Mouse (Mus musculus): ENCODE data around the gene Kansl1. TPM values are rescaled to one million over a fixed set of nuclear protein-coding genes. Genes with fewer than 3 reads are reported as not detected.

The Kansl1 gene
- polyA plus RNA-seq, 1 experiment from 2014 or later, result 34.2 TPM

DNA sequence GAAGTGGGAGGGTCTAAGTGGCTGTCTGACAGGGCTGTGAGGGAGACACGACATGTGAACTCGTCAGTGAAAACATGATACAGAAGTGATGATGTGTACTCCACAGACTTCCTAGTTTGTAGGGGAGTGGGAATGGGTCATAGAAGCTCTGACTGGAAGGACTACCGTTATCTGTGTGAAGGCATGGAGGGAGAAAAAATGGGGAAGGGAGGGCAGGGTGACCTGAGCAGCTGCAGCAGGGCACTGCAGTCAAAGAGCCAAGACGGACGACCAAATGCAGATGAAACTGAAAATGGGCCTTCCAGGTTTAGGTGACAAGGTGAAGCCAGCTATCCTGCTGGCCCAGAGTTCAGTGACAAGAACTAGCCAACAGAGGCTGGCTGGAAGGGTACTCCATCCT, 134.5 kb downstream of the Kansl1 start:
- Histone ChIP-seq H3K9ac (no peak overlapping the region), H3K27me3 (replicated peaks) (no peaks in the 10 kb centered on the region), H3K27ac (no peak overlapping the region), H3K4me3 (no peak overlapping the region), H3K9me3 (no peaks in the 10 kb centered on the region), H3K4me2 (replicated peaks) (no peak overlapping the region), H3K4me1 (no peaks in the 10 kb centered on the region), H3K36me3 (peaks cover 77% of the 10 kb centered on the region)
- 85% methylated on average over 5 of the region's 5 CpGs for WGBS
- no peak for ATAC-seq (ENCODE audit: low FRiP score, low read depth)

DNA sequence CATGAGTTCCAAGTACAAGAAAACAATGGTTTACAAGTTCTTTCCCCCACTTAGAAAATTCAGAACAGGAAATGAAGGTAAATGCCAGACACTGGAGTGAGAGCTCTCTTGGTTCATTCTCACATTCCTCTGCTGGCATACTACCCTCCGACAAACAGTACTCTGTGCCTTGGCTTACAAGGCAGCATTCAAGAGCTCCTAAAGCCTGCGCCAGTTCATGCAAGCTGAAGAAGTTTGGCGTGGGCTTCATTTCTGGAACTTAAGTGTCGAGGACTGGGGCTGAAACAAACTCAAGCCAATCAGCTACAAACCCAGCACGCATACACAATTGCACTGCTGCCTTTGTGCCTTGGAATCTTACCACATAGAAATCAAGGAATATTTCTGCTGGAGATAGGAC, 136.6 kb downstream of the Kansl1 start:
- Histone ChIP-seq H3K36me3 (peaks cover 68% of the 10 kb centered on the region), H3K4me3 (no peak overlapping the region), H3K4me2 (replicated peaks) (no peak overlapping the region), H3K9me3 (no peaks in the 10 kb centered on the region), H3K9ac (no peak overlapping the region), H3K4me1 (no peaks in the 10 kb centered on the region), H3K27ac (no peak overlapping the region), H3K27me3 (replicated peaks) (no peaks in the 10 kb centered on the region)
- ATAC-seq (ENCODE audit: low FRiP score, low read depth), result no peak
- 89% methylated on average over 5 of the region's 5 CpGs for WGBS

DNA sequence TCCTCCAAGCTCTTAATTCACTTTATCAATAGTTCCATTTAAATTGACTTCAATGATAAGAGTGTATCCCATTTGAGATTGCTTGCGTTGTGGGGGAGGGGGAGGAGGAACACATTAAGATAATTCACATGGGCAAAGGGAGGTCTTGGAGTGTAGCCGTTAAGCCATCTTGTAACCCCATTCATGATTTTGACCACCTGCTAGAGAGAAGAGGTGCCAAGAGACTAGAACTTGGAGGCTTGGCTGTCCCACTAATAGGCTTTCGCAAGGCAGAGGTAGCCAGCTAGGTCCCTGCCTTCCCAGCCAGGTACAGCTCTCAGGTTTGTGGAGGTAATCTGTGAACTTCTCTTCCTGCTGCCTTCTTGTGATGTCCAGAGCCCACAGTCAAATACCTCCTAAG, 137.5 kb downstream of the Kansl1 start:
- 91% methylated on average over 3 of the region's 3 CpGs for WGBS
- Histone ChIP-seq H3K4me1 (no peaks in the 10 kb centered on the region), H3K4me2 (replicated peaks) (no peak overlapping the region), H3K9me3 (no peaks in the 10 kb centered on the region), H3K9ac (no peak overlapping the region), H3K27ac (no peak overlapping the region), H3K36me3 (peaks cover 62% of the 10 kb centered on the region), H3K27me3 (replicated peaks) (no peaks in the 10 kb centered on the region), H3K4me3 (no peak overlapping the region)
- ATAC-seq (ENCODE audit: low FRiP score, low read depth), result no peak

DNA sequence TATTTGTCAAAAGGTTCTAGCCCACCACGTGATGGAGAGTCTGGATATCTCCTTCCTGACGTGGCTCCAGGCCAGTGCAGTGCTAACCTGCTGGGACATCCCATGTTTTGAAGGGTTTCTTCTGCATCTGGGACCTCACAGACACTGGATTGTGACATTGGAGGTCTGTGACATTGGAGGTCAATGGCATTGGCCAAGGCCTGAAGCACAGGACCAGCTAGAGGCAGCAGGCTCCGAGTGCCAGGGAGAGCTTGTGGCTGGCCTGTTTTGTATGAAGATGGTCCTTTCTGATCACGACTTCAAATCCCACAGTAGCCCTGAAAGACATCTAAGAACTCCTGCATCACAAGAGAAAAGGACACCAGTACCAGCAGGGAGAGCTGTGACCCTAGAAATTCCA, 138.5 kb downstream of the Kansl1 start:
- Histone ChIP-seq H3K9me3 (no peaks in the 10 kb centered on the region), H3K9ac (no peak overlapping the region), H3K4me1 (no peaks in the 10 kb centered on the region), H3K36me3 (peaks cover 52% of the 10 kb centered on the region), H3K4me3 (no peak overlapping the region), H3K27me3 (replicated peaks) (no peaks in the 10 kb centered on the region), H3K27ac (no peak overlapping the region), H3K4me2 (replicated peaks) (no peak overlapping the region)
- ATAC-seq (ENCODE audit: low FRiP score, low read depth), result no peak
- WGBS, result 90% methylated on average over 4 of the region's 4 CpGs

DNA sequence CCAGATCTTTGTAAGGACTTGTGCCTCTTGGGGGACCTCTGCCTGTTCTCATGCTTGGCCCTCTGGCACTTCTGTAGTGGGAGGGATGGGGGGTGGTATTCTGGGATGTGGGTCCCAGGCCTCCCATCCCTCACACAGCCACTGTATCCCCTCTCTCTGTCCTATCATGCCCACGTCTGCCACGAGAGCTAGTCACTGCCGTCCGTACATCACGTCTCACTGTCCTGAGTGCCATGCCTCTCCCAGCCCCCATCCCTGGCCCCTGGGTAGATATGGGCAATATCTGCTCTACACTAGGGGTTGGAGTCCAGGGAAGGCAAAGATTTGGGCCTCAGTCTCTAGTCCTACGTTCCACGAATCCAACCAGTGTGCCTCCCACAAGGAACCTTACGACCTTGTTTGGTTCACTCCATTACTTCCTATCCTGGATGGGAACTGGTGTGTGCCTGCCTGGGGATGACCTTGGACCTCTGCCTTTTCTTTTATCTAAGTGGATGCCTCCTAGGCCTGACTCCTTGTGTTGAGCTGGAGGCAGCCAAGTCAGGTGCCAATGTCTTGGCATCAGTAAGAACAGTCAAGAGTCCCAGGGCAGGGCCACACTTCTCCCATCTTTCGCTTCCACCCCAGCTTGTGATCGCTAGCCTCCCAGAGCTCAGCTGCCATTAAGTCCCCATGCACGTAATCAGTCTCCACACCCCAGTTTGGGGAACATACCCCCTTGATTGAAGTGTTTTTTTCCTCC, 139.3 kb downstream of the Kansl1 start:
- no peaks in the 10 kb centered on the region for H3K27me3 ChIP-seq (replicated peaks)
- H3K9me3 ChIP-seq, result no peaks in the 10 kb centered on the region
- H3K4me3 ChIP-seq, result no peak overlapping the region
- H3K27ac ChIP-seq, result no peak overlapping the region
- no peak for ATAC-seq (ENCODE audit: low FRiP score, low read depth)
- no peaks in the 10 kb centered on the region for H3K4me1 ChIP-seq
- H3K36me3 ChIP-seq, result peaks cover 44% of the 10 kb centered on the region
- WGBS, result 85% methylated on average over 11 of the region's 11 CpGs
- no peak overlapping the region for H3K9ac ChIP-seq
- H3K4me2 ChIP-seq (replicated peaks), result no peak overlapping the region

DNA sequence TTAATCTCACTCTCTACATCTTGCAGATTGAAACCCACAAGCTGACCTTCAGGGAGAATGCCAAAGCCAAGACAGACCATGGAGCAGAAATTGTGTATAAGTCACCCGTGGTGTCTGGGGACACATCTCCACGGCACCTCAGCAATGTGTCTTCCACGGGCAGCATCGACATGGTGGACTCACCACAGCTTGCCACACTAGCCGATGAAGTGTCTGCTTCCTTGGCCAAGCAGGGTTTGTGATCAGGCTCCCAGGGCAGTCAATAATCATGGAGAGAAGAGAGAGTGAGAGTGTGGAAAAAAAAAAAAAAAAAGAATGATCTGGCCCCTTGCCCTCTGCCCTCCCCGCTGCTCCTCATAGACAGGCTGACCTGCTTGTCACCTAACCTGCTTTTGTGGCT, 140.7 kb downstream of the Kansl1 start:
- 83% methylated on average over 6 of the region's 6 CpGs for WGBS

DNA sequence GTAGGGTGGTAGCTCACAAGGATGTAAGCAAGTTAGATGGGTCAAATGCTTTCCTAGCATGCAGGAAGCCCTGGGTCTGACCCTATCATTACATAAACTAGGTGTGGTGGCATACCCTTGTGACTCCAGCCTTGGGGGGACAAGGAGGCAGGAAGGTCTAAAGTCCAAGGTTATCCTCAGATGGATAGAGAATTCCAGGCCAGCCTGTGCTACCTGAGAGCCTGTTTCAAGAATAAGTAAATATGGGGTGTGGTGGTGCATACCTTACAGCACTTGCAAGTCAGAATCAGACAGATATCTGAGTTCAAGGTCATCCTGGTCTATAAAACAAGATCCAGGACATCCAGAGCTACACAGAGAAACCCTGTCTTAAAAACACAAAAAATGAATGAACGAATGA, 141.2 kb downstream of the Kansl1 start:
- Histone ChIP-seq H3K4me1 (no peaks in the 10 kb centered on the region), H3K4me2 (replicated peaks) (no peak overlapping the region), H3K9ac (no peak overlapping the region), H3K27me3 (replicated peaks) (no peaks in the 10 kb centered on the region), H3K9me3 (no peaks in the 10 kb centered on the region), H3K36me3 (peaks cover 30% of the 10 kb centered on the region), H3K27ac (no peak overlapping the region), H3K4me3 (no peak overlapping the region)
- ATAC-seq (ENCODE audit: low FRiP score, low read depth), result no peak
- 89% methylated on average over 1 of the region's 1 CpGs for WGBS

More for the DNA sequence above, 140.7 kb downstream of the Kansl1 start:
- H3K9ac ChIP-seq, result no peak overlapping the region
- H3K4me3 ChIP-seq, result no peak overlapping the region
- no peaks in the 10 kb centered on the region for H3K4me1 ChIP-seq
- no peaks in the 10 kb centered on the region for H3K27me3 ChIP-seq (replicated peaks)
- H3K9me3 ChIP-seq, result no peaks in the 10 kb centered on the region
- no peak overlapping the region for H3K4me2 ChIP-seq (replicated peaks)
- no peak overlapping the region for H3K27ac ChIP-seq
- no peak for ATAC-seq (ENCODE audit: low FRiP score, low read depth)
- peaks cover 34% of the 10 kb centered on the region for H3K36me3 ChIP-seq

DNA sequence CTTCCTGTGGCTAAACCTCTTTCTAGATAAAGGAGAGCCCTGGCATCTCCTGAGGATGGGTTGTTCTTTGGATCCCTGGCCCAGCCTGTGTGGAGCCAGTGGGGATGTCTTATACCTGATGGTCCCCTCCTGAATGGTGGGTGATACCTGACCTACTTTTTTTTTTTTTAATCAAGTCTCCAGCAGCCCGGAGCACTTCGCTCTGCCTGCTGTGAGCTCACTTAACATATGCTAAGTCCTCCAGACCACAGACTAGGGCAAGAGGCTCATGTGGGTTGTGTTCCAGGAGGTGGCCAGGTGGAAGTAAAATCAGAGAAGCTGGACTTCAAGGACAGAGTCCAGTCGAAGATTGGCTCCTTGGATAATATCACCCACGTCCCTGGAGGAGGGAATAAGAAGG, 146.5 kb downstream of the Kansl1 start:
- Histone ChIP-seq H3K27ac (no peak overlapping the region), H3K9me3 (no peaks in the 10 kb centered on the region), H3K9ac (no peak overlapping the region), H3K36me3 (no peaks in the 10 kb centered on the region; the same call in 1 of the 2 replicates), H3K4me3 (no peak overlapping the region), H3K27me3 (replicated peaks) (no peaks in the 10 kb centered on the region), H3K4me2 (replicated peaks) (no peak overlapping the region), H3K4me1 (peaks cover 24% of the 10 kb centered on the region)
- no peak for ATAC-seq (ENCODE audit: low FRiP score, low read depth)
- WGBS, result 39% methylated on average over 4 of the region's 4 CpGs

DNA sequence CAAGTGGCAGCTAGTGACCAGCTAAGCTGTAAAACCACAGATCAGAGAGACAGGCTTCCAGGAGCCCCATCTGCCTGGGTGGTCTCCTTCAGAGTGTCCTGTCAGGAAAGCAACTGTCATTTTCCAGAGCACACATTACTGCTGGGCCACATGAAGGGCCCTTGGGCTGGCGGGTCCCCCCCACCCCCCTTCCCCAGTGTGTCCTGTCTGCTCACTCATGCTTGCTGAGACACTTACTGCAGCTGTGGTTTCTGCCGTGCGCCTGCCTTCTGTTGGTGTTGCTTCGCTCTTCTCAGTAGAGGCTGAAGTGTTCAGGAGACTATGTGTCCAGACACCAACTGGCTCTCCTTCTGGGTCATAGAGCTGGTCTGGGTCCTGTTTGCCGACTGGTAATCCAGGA, 148.2 kb downstream of the Kansl1 start:
- no peak overlapping the region for H3K4me2 ChIP-seq (replicated peaks)
- no peak overlapping the region for H3K27ac ChIP-seq
- 42% methylated on average over 5 of the region's 5 CpGs for WGBS
- peaks cover 24% of the 10 kb centered on the region for H3K4me1 ChIP-seq
- no peak overlapping the region for H3K4me3 ChIP-seq
- H3K9me3 ChIP-seq, result no peaks in the 10 kb centered on the region
- no peak for ATAC-seq (ENCODE audit: low FRiP score, low read depth)
- H3K36me3 ChIP-seq, result no peaks in the 10 kb centered on the region; the same call in 1 of the 2 replicates
- H3K9ac ChIP-seq, result no peak overlapping the region
- H3K27me3 ChIP-seq (replicated peaks), result no peaks in the 10 kb centered on the region

DNA sequence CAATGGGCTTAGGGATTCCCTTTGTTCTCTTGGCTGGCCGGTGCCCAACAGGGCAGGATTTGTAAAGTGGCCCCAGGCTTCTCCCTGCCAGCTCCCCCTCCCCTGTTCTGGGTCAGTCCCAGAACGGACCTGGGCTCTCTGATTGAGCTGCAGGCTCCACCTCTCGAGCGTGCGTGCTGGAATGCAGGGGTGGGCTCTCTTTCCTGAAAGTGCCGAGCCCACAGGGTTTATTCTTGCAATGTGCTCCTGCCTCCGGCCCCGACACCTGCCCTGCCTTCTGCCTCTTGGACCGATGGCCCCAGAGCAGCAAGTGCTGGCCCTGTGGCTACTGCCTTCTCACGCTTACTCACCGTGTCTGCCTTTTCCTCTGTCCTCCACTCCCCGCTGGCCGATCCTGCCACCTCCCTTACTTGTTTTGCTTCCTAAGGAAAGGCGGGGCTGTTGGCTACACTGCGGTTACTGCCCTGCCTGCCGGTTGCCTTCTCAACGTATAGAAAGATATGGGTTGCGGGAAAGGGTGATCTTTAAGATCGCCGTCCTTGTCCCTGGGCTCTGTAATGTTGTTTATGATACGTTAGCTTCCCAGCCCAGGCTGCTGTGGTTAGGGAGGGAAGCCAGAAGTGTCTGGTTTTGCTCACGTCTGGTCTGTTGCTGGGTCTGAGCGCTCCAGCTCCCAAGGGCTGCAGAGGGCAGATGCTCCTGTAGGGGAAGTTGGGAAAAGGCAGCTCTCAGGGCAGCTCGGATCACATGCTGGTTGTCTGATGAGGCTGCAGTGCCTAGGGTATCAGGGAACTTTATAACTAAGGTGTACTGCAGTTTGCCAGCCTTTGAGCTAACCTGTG, 149.5 kb downstream of the Kansl1 start:
- WGBS, result under 1% methylated on average over 24 of the region's 24 CpGs
- Histone ChIP-seq H3K4me2 (replicated peaks) (peak overlapping the region; percentile 76), H3K9ac (peak overlapping the region; percentile 45; the same call in 1 of the 2 replicates), H3K27ac (no peak overlapping the region), H3K36me3 (no peaks in the 10 kb centered on the region; the same call in 1 of the 2 replicates), H3K9me3 (no peaks in the 10 kb centered on the region), H3K27me3 (replicated peaks) (no peaks in the 10 kb centered on the region), H3K4me1 (peaks cover 24% of the 10 kb centered on the region), H3K4me3 (peak overlapping the region; percentile 36)
- ATAC-seq (ENCODE audit: low FRiP score, low read depth), result peak; percentile 70

DNA sequence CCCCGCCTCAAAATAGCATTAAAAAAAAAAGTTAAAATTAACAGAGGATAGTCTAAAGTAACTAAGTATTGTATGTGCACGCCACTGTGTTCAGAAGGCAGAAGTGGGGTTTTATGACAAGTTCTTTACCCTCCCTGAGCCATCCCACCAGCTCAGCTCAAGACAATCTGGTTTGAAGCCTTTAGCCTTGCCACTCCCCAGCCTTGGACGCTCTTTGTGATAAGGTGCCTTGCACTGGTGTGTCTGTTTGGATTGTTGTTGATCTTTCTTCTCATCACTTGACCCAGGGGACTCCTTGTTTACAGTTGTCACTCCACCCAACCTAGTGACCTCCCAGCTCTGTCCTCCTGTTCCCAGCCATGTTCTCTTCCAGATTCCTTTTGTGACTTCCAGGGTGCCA, 151.0 kb downstream of the Kansl1 start:
- H3K27me3 ChIP-seq (replicated peaks), result no peaks in the 10 kb centered on the region
- H3K9me3 ChIP-seq, result no peaks in the 10 kb centered on the region
- no peak overlapping the region for H3K4me2 ChIP-seq (replicated peaks)
- peaks cover 24% of the 10 kb centered on the region for H3K4me1 ChIP-seq
- 91% methylated on average over 3 of the region's 3 CpGs for WGBS
- no peak for ATAC-seq (ENCODE audit: low FRiP score, low read depth)
- no peaks in the 10 kb centered on the region; the same call in 1 of the 2 replicates for H3K36me3 ChIP-seq
- H3K9ac ChIP-seq, result no peak overlapping the region
- no peak overlapping the region for H3K4me3 ChIP-seq
- no peak overlapping the region for H3K27ac ChIP-seq

DNA sequence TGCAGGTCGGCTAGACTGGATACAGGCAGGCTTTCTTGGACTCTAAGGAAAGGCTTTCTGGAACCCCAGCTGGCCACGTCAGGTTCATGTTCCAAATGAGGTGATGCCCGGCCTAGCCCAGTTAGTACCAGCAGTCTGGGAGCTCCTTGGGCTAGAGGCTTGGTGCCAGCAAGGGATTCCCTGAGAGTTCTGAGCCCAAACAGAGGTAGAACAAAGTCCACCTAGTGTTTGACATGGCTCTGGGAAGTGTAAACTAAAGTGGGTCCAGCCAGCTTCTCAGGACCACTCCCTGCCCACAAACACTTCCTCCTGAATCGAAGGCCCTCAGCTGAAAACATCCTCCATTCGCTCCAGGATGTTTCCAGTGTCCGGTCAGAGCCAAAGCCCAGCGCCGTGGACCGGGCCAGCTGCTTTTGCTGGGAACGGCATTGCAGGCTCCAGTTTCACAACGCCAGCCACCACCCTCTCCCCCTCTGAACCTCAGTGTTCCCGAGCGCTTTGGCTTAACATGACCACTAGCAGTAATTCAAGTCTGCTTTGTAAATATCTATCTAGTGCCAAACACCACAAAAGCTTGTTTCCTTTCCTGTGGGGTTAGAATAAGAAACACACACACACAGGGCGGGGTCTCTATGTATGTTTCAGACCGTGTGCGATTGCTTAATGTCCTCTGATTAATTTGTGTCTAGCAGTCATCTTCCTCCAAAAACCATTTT, 151.8 kb downstream of the Kansl1 start:
- Histone ChIP-seq H3K4me2 (replicated peaks) (no peak overlapping the region), H3K9ac (no peak overlapping the region), H3K4me3 (no peak overlapping the region), H3K9me3 (no peaks in the 10 kb centered on the region), H3K27ac (no peak overlapping the region), H3K27me3 (replicated peaks) (no peaks in the 10 kb centered on the region), H3K36me3 (no peaks in the 10 kb centered on the region; the same call in 1 of the 2 replicates), H3K4me1 (peaks cover 24% of the 10 kb centered on the region)
- 76% methylated on average over 16 of the region's 16 CpGs for WGBS
- no peak for ATAC-seq (ENCODE audit: low FRiP score, low read depth)

All from neural tube, embryonic 12.5 days (tissue).